Mouse (Mus musculus): ENCODE data around the gene Akp3. TPM values are rescaled to one million over a fixed set of nuclear protein-coding genes. Genes with fewer than 3 reads are reported as not detected.

Gene Akp3
- polyA plus RNA-seq, 1 experiment from 2014 or later, result not detected

Other genes with a start within 250 kb of the Akp3 start
- not detected in 2 replicates for gene Alppl2, start 35.0 kb upstream of the Akp3 start, polyA plus RNA-seq (2015; fragmentation: Nextera tagmentation; extraction: Ambion mirVana)
- gene Alpi, start 23.4 kb upstream of the Akp3 start, polyA plus RNA-seq (2015; fragmentation: Nextera tagmentation; extraction: Ambion mirVana), result 26.6 and 33.3 TPM in 2 replicates
- 6.3 and 8.7 TPM in 2 replicates for gene Ecel1, start 31.5 kb downstream of the Akp3 start, polyA plus RNA-seq (2015; fragmentation: Nextera tagmentation; extraction: Ambion mirVana)
- 0.08 TPM in 1 of 2 replicates, not detected in the other for gene Prss56, start 58.3 kb downstream of the Akp3 start, polyA plus RNA-seq (2015; fragmentation: Nextera tagmentation; extraction: Ambion mirVana)
- 0.10 and 0.31 TPM in 2 replicates for gene Chrnd, start 65.6 kb downstream of the Akp3 start, polyA plus RNA-seq (2015; fragmentation: Nextera tagmentation; extraction: Ambion mirVana)
- gene Chrng, start 79.7 kb downstream of the Akp3 start, polyA plus RNA-seq (2015; fragmentation: Nextera tagmentation; extraction: Ambion mirVana), result 0.14 and 0.86 TPM in 2 replicates
- 149 and 156 TPM in 2 replicates for gene Eif4e2, start 88.9 kb downstream of the Akp3 start, polyA plus RNA-seq (2015; fragmentation: Nextera tagmentation; extraction: Ambion mirVana)
- 0.18 and 0.48 TPM in 2 replicates for gene Efhd1, start 139.4 kb downstream of the Akp3 start, polyA plus RNA-seq (2015; fragmentation: Nextera tagmentation; extraction: Ambion mirVana)
- gene Gigyf2, start 202.0 kb downstream of the Akp3 start, polyA plus RNA-seq (2015; fragmentation: Nextera tagmentation; extraction: Ambion mirVana), result 46.7 and 49.4 TPM in 2 replicates

All from stomach, embryonic 15.5 days (tissue).